Mouse (Mus musculus): Measurements from ENCODE around the gene Flad1.

The Flad1 gene

GRCm38 (mm10) chr3:89351271-89351670 is 60.4 kb downstream of the Flad1 start:
- no peak for DNase-seq (ENCODE audit: low spot score in 2 of 2)

Data from urinary bladder, postnatal 36 days (tissue).